Mouse (Mus musculus) A20 (cell line): Measurements from ENCODE around the gene Apc2.
"Not testable (repeated sequence)": the region's sequence is repeated elsewhere in the genome, so short reads cannot be mapped to it uniquely, and the experiment has no call there.

Source experiments
- DNase-seq: peaks from one replicate; pipeline ENCODE4 v3.0.0-alpha.2; 2011; ENCODE audit warnings: low read depth, low spot score

Gene Apc2

DNA sequence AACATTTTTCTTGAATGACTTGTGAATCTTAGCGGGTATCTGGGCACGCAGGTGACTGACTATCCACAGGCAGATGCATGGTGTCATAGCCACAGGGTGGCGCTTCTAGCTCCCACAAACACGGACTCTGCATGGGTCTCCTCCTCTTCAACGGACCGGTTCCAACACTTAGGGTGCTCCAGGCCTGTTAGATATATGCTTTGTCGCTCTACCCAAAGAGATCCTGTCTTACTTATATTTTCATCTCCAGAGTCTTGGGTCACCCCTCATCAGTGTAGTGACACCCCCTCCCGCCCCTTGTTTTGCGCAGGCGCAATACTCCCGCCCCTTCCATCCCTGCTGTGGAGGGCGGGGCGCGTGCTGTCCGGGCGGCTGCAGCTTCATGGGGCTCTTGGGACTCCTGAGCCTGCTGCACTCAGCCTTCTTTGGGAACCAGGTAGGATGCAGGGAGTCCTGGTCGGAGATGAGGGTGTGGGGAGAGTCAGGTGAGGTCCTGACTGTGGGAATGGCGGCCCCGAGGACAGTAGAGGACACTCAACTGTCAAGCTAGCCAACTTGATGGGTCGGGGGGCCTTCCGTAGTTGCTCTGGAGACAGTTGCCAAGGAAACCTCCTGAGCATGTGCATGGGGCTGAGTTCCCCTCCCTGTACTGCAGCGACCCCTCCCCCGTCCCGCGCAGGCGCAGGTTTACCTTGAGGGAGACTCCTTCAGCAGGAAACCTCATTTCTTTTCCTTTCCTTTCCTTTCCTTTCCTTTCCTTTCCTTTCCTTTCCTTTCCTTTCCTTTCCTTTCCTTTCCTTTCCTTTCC, at the start of gene Apc2:
Apc2 (plus strand) TSS at position 360 of the 808 bp plus-strand sequence.
- peak; percentile 74 for DNase-seq

DNA sequence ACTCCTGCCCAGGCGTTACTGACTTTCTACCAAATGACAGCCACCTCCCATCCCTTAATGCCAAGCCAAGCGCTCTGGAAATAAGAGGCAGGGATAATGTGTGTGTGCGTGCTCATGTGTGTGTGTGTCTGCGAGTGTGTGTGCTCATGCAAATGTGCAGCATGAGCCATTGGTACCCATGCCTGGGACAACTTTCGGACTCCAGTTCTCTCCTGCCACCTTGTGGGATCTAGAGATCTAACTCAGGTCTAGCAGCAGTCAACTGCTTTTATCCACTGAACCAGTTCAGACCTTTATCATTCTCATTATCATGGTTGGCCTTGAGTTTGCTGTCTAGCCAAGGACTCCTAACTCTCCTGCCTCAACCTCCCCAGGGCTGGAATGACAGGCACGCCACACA, 47.9 kb upstream of the Apc2 start:
- DNase-seq: peak; percentile 48

DNA sequence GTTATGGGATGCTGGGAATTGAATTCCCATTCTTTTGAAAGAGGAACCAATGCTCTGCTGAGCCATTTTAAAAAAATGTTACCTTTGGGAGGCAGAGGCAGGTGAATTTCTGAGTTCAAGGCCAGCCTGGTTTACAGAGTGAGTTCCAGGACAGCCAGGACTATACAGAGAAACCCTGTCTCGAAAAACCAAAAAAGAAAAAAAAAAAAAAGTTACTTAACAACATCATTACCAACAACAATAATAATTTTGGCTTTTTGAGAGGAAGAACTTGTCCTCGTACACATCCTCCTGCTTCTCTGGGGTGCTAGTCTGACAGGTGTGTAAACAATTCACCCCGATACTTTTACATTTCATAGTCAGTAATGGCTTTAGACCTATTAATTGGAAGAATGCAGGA, 47.3 kb upstream of the Apc2 start:
- not testable (repeated sequence) for DNase-seq

DNA sequence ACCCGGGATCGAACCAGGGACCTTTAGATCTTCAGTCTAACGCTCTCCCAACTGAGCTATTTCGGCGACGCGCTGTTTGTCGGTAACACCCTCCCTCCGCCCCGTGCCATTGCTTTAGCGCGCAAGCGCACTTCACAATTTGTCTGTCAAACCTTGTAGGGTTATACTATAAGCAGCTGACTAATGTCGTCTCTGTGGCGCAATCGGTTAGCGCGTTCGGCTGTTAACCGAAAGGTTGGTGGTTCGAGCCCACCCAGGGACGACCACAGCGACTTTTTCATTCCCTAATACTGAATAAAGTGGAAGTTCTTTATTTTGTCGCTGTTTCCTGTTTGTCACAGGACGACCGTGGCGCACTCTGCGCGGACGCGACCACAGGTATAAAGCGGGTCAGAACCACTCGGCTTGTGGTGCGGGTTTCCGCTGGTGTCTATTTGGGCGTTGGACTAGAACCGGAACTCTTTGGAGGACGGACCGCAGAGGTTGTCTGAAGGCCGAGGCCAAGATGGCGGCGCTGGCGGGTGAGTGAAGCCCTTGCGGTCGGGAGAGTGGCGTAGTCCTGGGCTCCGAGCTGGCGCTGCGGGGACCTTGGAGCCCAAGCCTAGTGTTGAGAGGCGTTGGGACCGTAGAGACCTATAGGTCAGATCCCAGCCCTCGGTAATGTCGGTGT, 46.7 kb upstream of the Apc2 start, which contains the start of gene Ndufs7:
Ndufs7 (plus strand) TSS at position 151 of the 670 bp plus-strand sequence.
- peak; percentile 95 for DNase-seq

DNA sequence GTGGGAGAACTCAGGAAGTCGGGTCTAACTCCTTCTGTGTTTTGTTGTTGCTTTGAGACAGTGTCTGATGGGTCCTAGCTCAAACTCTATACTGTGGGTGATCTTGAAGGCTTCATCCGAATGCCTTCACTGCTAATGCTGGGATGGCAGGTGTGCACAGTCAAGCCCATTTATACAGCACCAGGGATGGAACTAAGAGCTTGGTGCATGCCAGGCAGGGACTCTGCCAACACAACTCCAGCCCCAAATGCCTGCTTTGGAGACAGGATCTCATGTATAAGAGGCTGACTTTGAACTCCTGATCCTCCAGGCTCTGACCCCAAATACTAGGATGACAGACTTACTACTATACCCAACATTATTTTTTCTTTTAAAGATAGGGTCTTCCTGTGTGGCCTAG, 45.7 kb upstream of the Apc2 start:
- DNase-seq: no peak

DNA sequence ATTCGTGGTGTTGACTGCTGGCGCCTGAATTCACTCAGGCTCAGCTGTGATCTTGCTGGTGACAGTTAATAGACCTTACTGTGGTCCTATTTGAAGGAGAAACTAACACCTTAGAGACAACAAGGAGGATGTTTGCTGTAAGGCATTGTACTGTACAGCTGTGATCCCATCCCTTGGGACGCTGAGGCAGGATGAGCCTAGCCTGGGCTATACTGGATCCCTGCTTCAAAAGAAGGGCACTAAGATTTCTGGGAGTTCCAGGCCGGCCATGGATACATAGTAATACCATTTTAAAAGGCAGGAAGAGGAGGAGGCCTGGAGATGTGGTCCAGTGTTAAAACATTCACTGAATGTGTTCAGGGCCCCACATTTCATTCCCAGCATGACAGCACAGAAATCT, 45.2 kb upstream of the Apc2 start:
- DNase-seq: no peak

DNA sequence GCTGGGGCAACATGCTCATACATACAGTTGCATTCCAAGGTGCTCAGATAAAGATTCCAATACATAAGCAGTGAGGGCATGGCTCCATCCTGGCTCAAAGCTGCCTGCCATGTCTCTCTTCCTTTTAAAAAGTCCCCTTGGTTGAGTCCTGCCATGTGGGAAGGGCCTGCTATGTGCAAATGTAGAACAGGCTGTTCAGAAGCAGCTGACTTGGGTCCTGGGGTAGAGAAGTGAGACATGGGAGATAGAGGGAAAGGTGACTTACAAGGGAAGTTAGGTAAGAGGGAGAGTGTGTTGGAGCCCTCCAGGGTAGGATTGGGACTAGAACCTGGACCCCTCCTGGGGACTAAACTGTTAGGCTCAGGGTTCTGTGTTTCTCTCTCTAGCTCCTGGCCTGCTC, 43.8 kb upstream of the Apc2 start:
- no peak for DNase-seq

DNA sequence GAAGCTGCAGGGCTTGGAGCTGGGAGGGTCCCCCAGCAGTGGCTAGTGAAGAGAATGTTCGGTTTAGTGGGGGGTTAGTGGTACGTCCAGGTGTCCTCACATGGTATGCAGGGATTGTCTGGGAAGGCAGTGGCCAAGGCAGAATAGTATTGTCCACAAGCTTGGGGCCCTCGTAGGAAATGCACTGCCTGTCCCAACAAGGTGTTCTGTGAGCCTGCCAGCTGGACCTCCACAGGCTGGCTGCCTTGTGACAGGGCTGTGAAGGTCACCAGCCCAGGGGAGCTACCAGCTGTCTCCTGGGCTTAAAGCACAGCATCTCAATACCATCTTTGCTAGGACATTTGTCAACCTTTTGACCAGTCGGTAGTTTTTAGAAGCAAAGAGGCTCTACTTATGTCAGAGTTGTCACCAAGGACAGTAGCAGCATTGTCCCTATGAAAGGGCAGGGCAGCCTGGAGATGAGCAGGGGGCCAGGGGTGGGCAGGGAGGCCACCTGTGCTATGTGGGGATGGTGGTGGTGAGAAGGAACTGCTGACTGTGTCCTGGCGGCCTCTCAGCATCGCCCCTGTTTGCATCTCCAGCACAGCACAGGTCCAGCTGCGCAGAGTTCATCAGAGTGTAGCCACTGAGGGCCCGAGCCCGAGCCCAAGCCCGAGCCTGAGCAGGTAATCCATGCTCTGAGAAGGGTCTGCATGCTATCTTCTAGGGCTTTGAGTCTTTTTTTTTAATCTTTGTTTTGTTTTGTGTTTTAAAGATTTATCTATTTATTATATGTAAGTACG, 43.1 kb upstream of the Apc2 start:
- DNase-seq: no peak

DNA sequence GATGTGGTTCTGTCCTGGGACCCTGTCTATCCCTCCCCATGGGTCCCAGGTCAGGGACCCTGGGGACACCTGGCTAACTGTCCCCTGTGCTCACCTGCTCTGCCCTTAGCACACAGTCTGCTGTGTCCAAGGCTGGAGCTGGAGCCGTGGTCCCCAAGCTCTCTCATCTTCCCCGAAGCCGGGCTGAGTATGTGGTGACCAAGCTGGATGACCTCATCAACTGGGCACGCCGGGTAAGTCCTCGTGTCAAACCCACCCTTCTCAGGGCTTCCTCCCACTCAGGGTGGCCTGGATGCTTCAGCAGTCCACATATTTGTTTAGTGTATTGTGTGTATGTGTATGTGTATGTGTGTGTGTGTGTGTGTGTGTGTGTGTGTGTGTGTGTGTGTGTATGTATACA, 42.2 kb upstream of the Apc2 start:
- no peak for DNase-seq

DNA sequence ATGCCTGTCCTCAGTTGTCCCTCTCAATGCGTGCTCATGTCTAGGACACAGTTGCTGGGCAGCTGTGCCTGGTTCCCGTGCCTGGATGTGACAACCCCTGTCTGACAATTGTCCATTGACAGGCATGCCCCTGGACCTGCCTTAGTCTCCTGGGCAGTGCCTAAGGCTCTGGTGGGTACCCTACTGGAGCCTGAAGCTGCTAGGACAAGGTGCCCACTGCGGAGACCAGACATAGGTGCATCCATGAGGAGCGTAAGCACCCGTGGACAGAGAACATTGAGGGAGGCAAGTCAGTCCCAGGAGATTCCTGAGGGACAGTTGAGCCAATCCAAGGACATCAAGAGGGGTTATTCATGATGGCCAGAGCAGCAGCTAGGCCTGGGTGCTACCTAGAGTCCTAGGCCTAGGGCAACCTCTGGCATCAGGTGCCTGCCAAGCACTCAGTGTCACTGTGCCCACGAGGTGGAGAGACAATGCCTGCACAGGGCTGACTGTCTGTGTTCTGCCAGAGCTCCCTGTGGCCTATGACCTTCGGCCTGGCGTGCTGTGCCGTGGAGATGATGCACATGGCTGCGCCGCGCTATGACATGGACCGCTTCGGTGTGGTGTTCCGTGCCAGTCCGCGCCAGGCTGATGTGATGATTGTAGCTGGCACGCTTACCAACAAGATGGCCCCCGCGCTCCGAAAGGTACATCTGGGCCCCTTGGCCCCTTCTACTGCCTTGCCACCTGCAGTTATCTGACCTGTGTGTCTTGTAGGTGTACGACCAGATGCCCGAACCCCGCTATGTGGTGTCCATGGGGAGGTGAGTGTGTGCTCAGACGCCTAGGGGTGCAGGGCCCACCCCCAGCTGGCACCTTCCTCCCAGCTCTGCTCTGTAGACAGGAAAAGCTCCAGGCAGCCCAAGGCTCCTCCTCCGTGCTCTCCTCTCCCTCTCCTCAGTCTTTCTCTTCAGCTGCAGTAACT, 41.2 kb upstream of the Apc2 start:
- no peak for DNase-seq

DNA sequence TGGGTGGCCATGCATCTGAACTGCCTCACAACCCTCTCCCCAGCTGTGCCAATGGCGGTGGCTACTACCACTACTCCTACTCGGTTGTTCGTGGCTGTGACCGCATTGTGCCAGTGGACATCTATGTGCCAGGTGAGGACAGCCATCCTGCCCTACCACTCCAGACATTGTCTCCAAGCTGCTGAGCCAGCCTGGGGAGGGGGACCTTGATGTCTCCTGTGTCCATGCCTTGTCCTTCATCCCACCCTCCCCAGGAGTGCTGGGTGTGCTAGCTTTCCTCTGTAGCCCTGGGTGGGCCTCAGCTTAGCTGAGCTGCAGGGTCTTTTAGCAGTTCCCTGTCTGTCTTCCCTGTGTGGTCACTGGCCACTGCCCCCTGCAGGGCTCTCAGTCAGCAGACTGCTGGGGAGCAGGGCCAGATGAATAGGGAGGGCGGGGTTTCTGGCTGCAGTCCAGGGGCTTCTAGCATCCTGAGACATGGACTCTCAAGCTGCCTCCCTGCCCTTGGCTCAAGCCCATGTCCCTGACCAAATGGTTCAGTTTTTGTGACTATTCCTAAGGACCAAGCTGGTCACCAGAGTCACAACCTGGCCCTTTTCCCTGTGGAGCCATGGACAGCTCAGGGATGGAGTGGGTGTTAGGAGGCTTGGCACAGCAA, 39.8 kb upstream of the Apc2 start:
- no peak for DNase-seq

DNA sequence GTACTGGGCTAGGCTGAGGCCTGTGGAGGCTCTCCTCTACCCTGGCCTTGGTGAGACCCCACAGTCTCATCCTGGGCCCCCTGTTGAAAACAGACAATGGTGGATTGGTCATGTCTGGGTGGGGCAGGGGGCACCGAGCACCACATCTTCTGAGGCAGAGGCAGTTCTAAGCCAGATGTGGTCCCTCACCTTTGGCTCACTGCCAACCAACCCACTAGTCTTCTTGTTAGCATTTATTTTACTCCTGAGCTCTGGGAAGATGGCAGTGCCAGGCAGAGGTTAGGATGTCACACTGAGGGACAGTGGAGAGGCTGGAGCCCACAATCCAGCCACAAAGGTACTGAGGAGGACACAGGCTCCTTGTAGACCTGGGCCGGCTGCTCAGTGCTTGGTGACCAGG, 37.8 kb upstream of the Apc2 start:
- no peak for DNase-seq

DNA sequence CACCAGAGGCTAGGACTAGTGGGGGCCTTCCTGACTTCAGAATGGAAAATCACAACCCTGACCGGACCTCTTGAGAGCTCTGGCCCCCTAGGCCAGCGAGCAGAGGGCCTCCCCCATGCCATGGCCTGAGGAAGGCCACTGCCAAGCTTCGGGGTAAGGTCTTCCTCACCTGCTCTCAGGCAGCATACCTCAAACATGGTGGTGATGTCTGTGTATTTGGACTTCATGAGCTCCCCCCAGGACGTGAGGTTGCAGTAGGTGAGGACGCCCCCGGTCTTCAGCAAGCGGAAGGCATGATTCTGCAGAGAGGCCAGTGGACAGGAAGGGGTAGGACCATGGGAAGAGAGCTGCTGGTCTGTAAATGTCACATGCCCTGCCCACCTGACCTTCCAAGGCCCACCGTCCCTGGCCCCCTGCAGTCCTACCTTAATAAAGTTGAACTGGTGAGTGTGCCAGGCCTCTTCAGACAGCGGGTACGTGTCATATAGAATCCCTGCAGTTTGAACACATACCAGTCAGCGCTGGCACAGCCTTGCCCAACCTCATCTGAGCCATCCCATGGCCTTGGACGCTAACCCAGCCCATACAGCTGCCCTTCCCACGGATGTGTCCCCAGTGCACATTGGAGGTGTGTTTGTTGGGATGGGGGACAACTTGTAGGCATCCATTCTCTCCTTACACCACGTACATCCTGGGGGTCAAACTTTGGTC, 36.9 kb upstream of the Apc2 start:
- no peak for DNase-seq

DNA sequence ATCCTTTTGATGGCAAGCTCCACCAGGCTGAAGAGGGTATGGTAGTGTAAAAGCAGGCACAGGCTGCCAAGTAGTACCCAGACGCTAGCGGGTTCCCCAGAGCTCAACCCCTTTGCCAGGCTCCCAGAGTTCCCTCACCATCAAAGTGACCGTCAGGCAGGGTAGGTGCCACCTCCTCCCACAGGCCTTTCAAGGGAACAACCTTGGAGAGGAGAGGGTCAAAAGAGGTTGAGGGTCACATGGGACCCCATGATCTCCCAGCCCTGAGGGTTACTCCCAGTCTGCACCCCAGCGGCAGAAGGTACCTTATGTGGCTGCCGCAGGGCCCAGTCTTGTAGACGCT, 36.3 kb upstream of the Apc2 start:
- no peak for DNase-seq

DNA sequence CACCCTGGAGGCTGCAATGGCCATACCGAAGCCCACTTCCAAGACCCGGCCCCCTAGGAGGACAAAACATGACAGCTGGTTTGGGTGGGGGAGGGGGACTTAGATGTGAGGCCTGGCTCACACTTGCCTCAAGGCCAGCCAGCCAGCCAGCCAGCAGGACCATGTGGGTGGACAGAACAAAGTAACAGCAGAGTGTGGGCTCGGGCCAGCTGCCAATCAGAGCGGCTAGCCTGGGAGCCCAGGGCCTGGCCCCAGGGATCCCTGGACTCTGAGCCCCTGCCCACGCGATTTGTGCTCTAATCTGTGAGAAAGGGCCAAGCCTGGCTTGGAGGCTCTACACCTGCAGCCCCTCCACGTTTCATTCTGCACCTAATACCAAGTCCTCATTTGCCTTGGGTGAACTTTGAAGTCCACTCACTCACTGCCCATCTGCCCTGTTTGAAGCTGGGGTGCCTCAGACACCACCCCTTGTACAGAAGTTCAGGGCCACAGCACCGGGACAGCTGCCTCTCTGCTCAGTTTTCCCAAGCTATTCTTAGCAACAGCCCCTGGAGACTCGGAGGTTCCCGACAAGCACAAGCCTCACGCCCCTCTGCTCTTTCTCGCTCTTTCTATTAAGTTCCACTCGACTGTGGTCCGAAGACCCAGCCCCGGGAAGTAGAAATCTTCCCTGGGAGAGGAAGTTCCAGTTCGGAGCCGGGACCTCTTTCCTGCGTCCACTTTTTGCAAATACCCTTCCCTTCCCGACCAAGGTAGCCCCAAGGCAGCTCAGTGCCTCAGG, 35.7 kb upstream of the Apc2 start:
- DNase-seq: no peak

DNA sequence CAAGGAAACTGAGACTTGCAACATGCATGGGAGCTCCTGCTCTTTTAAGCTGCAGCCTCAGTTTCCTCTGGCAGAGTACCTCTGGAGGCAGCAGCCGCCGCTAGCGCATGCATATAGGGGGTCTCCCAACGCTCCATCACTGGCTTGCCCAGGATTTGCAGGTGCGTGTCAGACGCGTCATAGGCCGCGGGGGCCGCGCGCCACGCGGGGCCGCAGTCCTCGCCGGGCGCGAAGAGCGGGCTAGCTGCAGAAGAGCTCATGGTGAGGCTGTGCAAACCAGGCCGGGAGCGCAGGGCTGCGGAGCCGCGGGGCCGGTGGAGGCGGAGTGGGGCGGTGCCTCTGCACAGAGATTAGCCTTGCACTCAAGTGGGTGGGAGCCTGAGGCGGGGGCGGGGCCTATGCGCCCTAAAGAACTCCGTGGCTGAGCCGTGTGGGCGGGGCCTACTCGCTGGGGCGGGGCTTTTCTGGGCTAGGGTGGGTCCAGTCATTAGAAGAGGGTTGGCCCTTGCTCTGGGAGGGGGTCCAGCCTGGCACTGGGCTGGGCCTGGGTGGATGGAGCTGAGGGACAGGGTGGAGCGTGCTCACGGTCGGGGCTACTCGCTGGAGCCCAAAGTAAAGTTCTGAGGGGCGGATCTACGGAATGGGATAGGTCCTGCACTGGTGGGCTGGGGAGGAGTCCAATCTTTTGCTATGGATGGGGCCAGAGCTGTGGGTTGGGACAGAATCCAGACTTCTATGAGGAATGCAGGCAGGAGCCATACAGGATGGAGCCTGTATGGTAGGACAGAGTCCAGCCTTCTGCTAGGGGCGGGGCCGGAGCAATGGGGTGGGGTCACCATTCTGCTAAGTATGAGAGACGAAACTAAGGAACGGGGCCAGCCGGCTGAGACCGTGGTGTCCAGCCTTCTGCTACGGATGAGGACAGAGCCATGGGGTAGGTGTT, 34.9 kb upstream of the Apc2 start, which contains the start of the genes Gamt and Dazap1:
Gamt (minus strand) TSS at position 371 of the 943 bp plus-strand sequence.
Dazap1 (plus strand) TSS at position 845 of the 943 bp plus-strand sequence.
- DNase-seq: peak; percentile 97

DNA sequence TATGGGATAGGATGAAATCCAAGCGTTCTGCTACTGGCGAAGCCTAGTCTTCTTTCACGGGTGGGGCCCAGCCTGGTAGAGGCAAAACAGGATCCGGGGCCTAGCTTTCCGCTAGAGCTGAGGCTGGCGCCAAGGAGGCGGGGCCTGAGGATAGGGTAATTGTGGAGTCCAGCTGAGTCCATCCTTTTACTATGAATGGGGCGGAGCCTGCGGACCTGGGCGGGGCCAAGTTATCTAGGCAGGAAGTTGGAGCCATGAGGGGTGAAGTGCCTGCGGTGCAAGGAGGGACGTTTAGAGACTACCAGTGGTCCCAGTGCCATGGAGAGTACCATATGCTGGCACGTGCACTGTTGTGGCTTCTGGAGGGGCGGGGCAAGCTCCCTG, 34.2 kb upstream of the Apc2 start:
- DNase-seq: peak; percentile 99

DNA sequence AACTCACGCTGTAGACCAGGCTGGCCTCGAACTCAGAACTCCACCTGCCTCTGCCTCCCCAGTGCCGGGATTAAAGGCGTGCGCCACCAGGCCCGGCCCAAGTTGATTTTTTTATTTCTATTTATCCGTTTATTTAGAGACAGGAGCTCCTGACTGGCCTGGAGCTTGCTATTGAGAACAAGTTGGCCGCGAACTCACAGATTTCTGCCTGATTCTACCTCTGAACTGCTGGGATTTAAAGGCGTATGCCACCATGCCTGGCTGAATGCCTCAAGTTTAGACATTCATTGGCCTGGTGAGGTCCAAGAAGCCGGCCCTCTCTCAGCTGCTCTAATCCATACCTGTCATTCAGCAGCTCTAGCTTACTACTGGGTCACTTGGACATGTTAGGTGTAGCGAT, 33.6 kb upstream of the Apc2 start:
- DNase-seq: peak; percentile 37
